Mouse (Mus musculus) testis, adult 2 months (tissue): ENCODE measurements around the gene Aqp6. TPM values are rescaled to one million over a fixed set of nuclear protein-coding genes. Genes with fewer than 3 reads are reported as not detected.

Source experiments
- H3K27ac ChIP-seq: fragments of 200-500 bp; 2 replicates; pipeline ENCODE4 v1.5.1; 2012; ENCODE audit warnings: low read depth, low read length; ENCODE audit not compliant: control insufficient read depth, insufficient read depth
- H3K27me3 ChIP-seq: fragments of 200-500 bp; 2 replicates; pipeline ENCODE4 v1.6.1; 2012; ENCODE audit warnings: mild to moderate bottlenecking, low read length, moderate library complexity; ENCODE audit not compliant: control insufficient read depth, insufficient read depth
- H3K36me3 ChIP-seq: fragments of 200-500 bp; 2 replicates; pipeline ENCODE4 v1.6.1; 2012; ENCODE audit warnings: mild to moderate bottlenecking, low read length; ENCODE audit not compliant: control insufficient read depth, insufficient read depth
- H3K4me1 ChIP-seq: fragments of 200-500 bp; 2 replicates; pipeline ENCODE4 v1.6.1; 2012; ENCODE audit warnings: low read length; ENCODE audit not compliant: control insufficient read depth, insufficient read depth
- H3K4me3 ChIP-seq: fragments of 200-500 bp; 2 replicates; pipeline ENCODE4 v1.5.1; 2012; ENCODE audit warnings: low read depth, mild to moderate bottlenecking, low read length, moderate library complexity, mixed read lengths; ENCODE audit not compliant: control insufficient read depth
- CTCF ChIP-seq: fragments of 200-500 bp; IDR thresholded peaks from 2 replicates; pipeline ENCODE4 v1.5.1; 2012; ENCODE audit warnings: low read depth, mild to moderate bottlenecking, inconsistent platforms, low read length, moderate library complexity; ENCODE audit not compliant: control insufficient read depth, insufficient read depth, insufficient replicate concordance
- POLR2A ChIP-seq: fragments of 200-500 bp; IDR thresholded peaks from 2 replicates; pipeline ENCODE4 v1.6.1; 2012; ENCODE audit warnings: low read depth, mild to moderate bottlenecking, inconsistent platforms, low read length, moderate library complexity; ENCODE audit not compliant: control insufficient read depth
- polyA plus RNA-seq: library from polyadenylated mRNA; depleted of rRNA; stranded (reverse); fragments of >200 nt; gene quantifications from 2 replicates; pipeline ENCODE4 v1.2.3, GENCODE M21; 2012

Gene Aqp6
- polyA plus RNA-seq, 1 experiment: not detected

DNA sequence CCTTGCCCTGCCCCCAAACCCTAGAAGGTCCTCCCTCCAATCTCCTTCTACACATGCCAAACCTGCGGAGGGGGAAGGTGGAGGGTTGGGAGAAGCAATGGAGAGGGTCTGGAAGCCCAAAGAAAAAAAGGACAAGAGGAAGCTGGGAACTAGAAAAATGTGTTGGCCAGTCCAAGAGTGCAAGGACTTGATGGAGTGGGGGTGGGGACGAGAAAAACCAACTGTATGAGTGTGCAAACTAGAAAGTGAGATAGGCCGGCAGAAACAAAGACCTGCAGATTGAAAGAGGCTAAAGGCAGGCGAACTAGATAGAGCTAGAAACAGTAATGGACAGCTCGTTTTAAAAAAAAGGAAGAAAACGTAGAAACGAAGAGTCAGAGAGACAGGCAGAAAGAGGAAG, 11.5 kb upstream of the Aqp6 start:
- no peak overlapping the region for H3K27ac ChIP-seq
- H3K27me3 ChIP-seq: no peaks in the 10 kb centered on the region
- H3K4me3 ChIP-seq: no peak overlapping the region
- no peaks in the 10 kb centered on the region for H3K36me3 ChIP-seq
- peaks cover 11% of the 10 kb centered on the region for H3K4me1 ChIP-seq
- no peak for TF ChIP-seq POLR2A
- no peak for TF ChIP-seq CTCF

DNA sequence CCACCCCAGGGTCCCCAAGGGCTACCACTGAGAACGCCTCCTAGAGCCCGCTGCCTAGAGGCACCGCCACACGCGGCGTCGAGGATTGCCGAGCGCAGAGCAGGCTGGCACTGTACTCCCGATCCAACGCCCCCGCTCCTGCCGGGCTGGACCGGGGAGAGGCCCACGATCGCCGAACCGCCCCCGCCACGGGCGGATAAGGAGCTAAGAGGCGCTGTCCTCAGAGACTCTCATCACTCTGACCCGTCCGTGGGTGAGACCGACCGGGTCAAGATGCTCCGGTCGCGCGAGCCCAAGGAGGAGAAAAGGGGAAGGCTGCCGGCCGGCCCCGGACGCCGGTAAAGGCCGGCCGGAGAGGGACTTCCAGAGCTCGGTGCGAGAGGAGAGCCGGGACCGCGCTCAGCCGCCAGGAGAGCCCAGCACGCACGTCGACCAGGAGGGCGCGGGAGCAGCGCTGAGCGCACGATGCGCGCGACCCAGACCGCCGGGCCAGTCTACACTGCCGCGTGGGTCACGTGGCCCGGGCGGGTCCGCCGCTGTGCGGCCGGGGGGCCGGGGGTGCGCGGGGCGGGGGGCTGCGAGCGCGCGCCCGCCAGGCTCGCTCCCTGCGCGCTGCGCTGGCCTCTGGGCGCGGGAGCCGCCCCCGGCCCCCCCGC, 10.6 kb upstream of the Aqp6 start, which contains the start of gene Aqp5:
Aqp5 (plus strand) TSS at position 354 of the 656 bp plus-strand sequence.
- H3K27me3 ChIP-seq: no peaks in the 10 kb centered on the region
- no peaks in the 10 kb centered on the region for H3K36me3 ChIP-seq
- H3K27ac ChIP-seq: no peak within 1 kb of the TSS
- H3K4me1 ChIP-seq: peaks cover 8% of the 10 kb centered on the region
- TF ChIP-seq CTCF (no peak), POLR2A (no peak)
- H3K4me3 ChIP-seq: peak within 1 kb of the TSS; percentile 45

DNA sequence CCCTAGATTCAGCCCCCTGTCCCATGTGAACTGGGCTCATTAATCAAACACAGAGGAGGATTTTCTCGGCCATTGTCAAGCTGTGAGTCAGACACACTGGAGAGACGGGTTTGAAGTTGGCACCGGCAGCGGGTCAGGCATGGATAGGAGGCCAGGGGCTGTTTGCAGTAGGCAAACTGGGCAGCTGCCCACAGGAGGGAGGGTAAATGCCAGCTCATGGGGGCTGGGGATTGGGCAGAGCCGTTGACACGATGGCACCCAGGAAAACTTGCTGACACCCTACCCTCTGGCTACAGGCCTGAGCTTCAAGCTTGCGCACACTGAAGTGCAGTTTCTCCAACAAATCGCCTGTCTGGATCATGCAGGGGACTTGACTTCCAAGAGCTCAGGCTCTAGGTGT, 9.0 kb upstream of the Aqp6 start:
- TF ChIP-seq CTCF (no peak), POLR2A (no peak)
- Histone ChIP-seq H3K27me3 (no peaks in the 10 kb centered on the region), H3K4me3 (no peak overlapping the region), H3K4me1 (peaks cover 8% of the 10 kb centered on the region), H3K36me3 (no peaks in the 10 kb centered on the region), H3K27ac (no peak overlapping the region)

DNA sequence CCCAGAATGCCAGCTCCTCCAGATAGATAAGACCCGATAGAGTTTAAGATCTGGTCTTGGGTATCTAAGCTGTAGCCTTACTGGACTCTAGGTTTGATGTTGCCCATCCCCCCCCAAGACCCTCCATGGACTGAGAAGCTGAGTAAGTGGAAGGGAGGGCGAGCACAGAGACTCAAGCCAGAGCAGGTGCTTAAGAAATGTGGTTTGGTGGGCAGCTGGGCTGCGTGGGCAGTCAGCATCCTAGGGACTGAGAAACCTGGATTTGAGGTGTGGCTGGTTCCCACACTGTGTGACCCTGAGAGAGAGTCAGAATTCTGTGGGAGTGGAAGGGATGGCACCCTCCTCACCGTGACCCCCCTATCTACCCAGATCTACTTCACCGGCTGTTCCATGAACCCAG, 8.3 kb upstream of the Aqp6 start:
- no peak overlapping the region for H3K4me3 ChIP-seq
- H3K4me1 ChIP-seq: peaks cover 8% of the 10 kb centered on the region
- no peaks in the 10 kb centered on the region for H3K36me3 ChIP-seq
- no peak overlapping the region for H3K27ac ChIP-seq
- H3K27me3 ChIP-seq: no peaks in the 10 kb centered on the region
- TF ChIP-seq CTCF (no peak), POLR2A (no peak)

DNA sequence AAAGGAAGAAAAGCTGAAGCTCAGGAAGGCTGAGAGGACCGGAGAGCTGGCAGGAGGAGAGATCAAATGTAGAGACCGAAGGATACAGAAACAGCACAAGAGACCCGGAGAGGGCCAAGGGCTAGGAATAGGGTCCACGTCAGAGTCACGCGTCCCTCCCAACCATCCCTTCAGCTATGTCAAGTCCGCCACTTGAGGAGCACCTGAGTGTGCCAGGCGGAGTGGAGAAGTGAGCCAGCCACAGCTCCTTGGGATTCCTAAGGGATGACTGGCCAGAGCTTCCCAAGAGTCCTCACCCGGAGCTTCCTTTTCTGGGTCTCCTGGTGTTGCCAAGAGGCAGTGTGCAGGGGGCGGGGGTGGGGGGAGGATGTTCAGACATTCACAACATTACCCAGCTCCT, 6.2 kb upstream of the Aqp6 start:
- Histone ChIP-seq H3K4me1 (peaks cover 8% of the 10 kb centered on the region), H3K36me3 (no peaks in the 10 kb centered on the region), H3K4me3 (no peak overlapping the region), H3K27ac (no peak overlapping the region), H3K27me3 (no peaks in the 10 kb centered on the region)
- TF ChIP-seq CTCF (no peak), POLR2A (no peak)

DNA sequence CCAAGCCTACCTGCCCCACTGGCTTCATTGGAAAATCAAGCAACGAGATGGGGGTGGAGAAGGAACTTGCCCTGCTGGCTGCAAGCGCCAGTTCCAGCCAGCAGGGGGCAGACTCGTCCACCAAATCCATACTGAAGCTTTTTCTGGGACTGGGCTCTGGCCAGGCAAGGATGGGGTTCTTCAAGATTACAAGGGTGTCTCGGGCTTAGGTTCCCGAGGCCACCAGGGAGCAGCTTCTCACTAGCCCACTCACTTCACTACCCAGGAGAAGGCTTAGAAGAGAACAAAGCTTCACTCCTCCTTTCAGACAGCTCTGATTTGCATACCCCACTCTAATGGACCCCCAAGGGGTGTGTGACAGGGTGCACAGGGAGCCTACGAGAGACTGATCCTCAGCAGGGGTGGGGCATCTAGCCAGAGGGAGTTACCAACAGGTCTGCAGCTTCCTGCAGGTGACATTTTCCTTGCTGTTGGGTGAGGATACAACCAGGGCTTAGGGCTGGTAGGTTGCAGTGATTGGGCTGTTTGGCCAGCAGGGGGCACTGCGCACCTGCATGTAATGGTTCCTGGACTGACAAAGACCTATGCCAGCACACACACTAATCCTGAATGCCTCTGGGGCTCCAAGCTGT, 5.0 kb upstream of the Aqp6 start:
- no peak overlapping the region for H3K27ac ChIP-seq
- peak; percentile 96 for TF ChIP-seq CTCF
- no peak for TF ChIP-seq POLR2A
- H3K36me3 ChIP-seq: no peaks in the 10 kb centered on the region
- H3K4me1 ChIP-seq: peaks cover 1% of the 10 kb centered on the region; the same call in 1 of the 2 replicates
- H3K27me3 ChIP-seq: no peaks in the 10 kb centered on the region
- H3K4me3 ChIP-seq: no peak overlapping the region

DNA sequence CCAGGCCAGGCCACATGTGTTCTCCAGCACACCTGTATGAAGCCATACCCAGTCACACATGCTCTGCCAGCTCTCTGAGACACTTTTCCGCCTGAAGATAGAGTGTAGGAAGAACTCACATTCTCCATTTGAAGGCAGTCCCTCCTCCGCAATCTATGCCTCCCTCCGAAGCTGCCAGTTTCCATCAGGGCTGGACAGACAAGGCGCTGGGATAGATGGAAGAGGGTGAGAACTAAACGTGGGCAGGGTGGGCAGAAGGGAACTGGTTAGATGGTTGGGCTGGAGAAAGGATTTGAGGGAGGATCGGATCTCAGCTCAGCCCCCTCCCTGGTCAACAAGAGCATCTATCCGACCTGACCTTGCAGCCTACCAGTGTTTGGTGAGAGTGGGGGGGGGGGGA, 4.4 kb upstream of the Aqp6 start:
- TF ChIP-seq POLR2A: no peak
- no peaks in the 10 kb centered on the region for H3K36me3 ChIP-seq
- H3K27ac ChIP-seq: no peak overlapping the region
- H3K4me1 ChIP-seq: peaks cover 2% of the 10 kb centered on the region; the same call in 1 of the 2 replicates
- no peak overlapping the region for H3K4me3 ChIP-seq
- no peaks in the 10 kb centered on the region for H3K27me3 ChIP-seq
